Mouse (Mus musculus): ENCODE measurements around the gene Grb14. TPM values are rescaled to one million over a fixed set of nuclear protein-coding genes. Genes with fewer than 3 reads are reported as not detected.

Grb14 gene
- total RNA-seq, 2 experiments from 2014 or later, result 24.5 to 46.5 TPM

DNA sequence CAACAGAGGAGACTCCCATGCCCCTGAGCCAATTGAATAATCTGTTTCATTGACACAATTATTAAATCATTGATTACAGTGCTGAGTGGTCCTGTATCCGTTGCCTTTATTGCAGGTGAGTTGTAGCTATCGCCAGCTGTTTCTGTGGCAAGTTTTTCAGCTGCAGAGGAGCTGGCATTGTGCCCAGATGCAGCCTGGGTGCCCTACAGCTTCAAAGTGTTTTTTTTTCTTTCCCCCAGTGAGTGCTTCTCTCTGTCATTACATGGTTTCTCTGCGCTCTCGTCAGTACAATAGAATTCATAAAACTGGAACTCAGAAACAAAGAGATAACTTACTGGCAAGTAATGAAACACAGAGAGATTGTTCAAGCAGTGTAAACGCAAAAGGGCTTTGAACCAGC lies 139.1 kb downstream of the Grb14 start:
- no peak for DNase-seq (ENCODE audit: low spot score)

DNA sequence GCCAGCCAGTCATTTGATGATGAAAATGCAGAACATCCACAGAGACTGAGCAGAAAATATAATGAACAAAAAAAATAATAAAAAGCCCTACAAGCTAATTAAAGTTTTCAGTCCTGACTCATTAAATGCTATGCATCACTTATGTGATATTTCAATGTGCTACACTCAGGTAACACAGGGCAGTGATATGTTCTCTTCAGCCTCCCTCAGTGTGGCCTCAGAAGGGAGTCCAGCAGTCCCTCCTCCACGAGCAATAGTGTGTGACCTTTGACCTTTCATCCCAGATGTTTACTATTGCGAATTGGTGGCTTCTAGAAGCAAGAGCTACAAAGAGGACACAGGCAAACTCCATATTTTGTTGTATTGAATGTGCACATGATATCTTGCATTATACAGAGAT lies 146.5 kb downstream of the Grb14 start:
- DNase-seq (ENCODE audit: low spot score), result no peak

Other genes with a start within 250 kb of the Grb14 start
- 1 to 10 TPM; 5.5 to 8.8 TPM for gene Cobll1, start 214.4 kb upstream of the Grb14 start, total RNA-seq (2021)